Mouse (Mus musculus): Measurements from ENCODE around the gene Gm20696.

The Gm20696 gene

GRCm38 (mm10) chr6:99285026-99285425 lies 381.6 kb downstream of the Gm20696 start:
- DNase-seq (ENCODE audit: low spot score in 2 of 2): no peak

DNA sequence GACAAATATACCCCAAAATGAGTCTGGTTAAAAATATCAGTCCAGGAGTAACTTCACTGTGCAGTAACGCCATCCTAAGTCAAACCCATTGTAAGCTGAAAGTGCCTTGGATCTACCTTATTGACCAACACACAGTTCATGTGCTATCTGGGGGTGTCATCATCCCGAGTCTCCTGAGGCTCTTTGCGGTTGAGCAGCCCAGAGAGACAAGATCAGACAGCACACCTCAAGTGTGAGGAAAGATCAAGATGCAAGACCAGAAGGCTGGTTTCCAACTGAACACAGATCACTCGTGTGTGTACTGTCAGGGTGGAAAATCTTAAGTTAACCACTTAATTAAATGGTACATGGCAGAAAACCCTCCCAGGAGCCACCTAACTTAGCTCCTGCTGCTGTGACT lies 382.6 kb downstream of the Gm20696 start:
- DNase-seq (ENCODE audit: low spot score in 2 of 2): no peak

DNA sequence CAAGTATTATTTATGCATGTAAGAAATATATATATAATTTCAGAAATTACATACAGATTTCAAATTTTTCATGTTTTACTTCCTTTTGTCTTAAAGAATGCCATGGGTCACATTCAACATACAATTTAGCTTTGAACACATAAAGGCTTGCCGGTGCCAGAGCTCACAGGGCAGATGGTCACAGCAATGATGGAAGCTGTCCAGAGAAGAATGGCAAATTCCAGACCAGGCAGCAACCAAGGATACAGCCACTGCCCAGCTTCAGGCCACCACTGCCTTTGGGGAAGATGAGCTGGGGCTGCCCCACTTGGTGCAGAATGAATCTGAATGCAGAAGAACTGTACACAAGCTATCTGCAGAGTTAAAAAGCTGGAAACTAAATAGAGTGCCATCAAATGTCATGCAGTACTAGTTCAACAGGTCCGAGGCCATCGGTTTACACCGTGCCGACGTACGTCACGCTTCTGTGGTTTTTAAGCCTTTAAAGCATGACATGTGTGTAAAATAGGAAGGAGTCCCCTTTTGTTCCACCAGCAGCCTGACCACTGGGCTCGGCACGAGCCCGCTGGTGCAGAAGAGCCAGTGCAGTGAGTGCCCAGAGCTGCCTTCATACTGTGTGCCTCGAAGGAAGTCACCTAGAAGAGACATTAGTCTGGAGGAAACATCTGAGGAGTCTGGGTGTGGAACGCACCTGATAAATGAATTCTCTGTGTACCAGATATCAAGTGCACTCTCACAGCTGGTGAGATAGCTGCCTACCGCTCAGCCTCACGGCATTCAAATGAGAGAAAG lies 383.5 kb downstream of the Gm20696 start:
- no peak for DNase-seq (ENCODE audit: low spot score in 2 of 2)

GRCm38 (mm10) chr6:99281433-99281832 lies 385.2 kb downstream of the Gm20696 start:
- DNase-seq (ENCODE audit: low spot score in 2 of 2): no peak

- DNase-seq (ENCODE audit: low spot score in 2 of 2): no peak
Measured at GRCm38 (mm10) chr6:99280619-99281018, 386.0 kb downstream of the Gm20696 start.

- DNase-seq (ENCODE audit: low spot score in 2 of 2): no peak
Measured at GRCm38 (mm10) chr6:99277251-99277650, 389.3 kb downstream of the Gm20696 start.

DNA sequence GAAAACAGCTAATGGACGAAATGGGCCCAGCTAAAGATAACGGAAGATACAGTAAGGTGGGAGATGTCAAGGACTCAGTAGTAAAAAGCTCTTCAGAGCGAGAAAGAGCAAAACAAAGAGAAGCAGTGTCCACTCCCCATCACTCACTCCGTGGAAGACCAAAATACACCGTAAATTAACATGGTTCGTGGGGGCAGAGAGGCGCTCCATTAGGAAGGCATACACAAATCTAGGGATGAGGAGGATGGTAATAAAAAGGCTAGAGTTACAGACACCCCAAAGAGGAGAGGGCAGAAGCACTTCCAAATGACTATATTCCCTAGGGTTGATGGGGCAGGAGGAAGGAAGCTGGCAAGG lies 390.3 kb downstream of the Gm20696 start:
- no peak for DNase-seq (ENCODE audit: low spot score in 2 of 2)

GRCm38 (mm10) chr6:99275381-99276296 lies 391.0 kb downstream of the Gm20696 start:
- no peak for DNase-seq (ENCODE audit: low spot score in 2 of 2)

GRCm38 (mm10) chr6:99274667-99275066 lies 391.9 kb downstream of the Gm20696 start:
- no peak for DNase-seq (ENCODE audit: low spot score in 2 of 2)

DNA sequence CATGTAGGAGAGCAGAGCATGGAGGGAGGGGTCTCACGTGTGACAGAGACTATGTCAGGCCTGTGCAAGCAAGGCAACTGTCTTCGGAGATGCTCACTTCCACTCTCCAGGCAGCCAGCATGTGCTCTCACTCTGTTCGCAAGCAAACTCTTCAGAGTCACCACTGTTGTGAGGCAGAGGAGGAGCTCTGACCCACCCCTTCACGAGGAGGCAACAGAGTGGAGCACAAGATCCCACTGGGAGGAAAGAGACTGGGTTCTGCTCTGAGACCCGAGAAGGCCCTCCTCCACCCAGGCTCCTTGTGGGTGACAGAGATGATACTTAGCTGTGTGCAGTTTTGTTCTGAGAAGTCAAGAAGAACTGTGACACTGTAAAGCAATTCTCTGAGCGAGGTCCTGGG lies 392.4 kb downstream of the Gm20696 start:
- no peak for DNase-seq (ENCODE audit: low spot score in 2 of 2)

DNA sequence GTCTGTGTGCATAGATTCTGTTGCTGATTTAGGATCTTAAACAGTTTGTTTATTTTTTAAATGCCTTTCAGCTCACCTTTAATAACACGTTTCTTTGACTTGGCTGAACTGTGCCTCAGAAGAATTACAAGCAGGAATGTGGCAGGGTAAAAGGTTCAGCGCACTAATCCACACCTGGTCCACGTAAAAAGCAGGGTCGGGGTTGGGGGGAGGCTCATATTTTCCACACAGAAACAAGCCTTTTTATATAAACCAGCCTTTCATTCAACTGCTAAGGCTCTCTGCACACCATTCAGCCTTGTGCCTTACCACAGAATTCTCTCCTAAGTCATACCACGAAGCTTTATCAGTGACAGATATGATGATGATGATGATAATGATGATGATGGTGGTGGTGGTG lies 393.4 kb downstream of the Gm20696 start:
- DNase-seq (ENCODE audit: low spot score in 2 of 2): no peak

DNA sequence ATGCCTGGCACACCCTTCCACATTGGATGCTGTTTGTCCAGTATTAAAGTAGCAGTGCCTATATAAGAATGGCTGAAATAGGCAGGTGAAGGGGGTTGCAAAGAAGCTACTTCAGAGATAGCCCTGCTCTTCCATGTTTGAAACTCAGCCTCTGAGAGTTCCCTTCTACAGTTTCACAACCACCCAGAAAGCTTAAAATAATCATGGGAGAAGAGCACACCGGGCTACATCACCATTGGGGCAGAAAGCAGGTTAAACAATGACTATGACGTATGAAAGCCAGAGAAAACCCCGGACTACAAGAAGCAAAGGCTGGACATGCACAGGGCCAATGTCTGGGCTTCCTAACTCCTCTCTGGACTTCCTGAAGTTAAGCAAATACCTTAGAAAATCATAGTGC lies 394.4 kb downstream of the Gm20696 start:
- DNase-seq (ENCODE audit: low spot score in 2 of 2): no peak

DNA sequence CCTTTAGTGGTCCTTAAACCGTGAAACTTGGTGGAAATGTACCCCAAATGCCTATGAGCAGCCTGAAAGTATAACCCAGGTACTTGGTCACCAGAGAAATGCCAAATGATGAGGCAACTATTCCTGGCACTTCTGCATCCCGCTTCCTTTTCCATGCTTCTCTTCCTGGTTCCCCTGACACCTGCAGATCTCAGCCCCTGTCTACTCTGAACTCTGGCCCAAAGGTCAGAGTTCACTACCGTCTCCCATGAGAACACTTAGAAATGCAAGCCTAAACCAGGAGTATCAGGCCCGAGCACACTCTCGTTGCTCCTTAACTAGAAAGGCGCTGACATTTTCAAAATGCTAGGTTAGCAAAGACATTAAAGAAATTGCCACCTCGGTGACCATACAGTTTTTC lies 394.9 kb downstream of the Gm20696 start:
- DNase-seq (ENCODE audit: low spot score in 2 of 2): no peak

- DNase-seq (ENCODE audit: low spot score in 2 of 2): no peak
Measured at GRCm38 (mm10) chr6:99269921-99270320, 396.7 kb downstream of the Gm20696 start.

DNA sequence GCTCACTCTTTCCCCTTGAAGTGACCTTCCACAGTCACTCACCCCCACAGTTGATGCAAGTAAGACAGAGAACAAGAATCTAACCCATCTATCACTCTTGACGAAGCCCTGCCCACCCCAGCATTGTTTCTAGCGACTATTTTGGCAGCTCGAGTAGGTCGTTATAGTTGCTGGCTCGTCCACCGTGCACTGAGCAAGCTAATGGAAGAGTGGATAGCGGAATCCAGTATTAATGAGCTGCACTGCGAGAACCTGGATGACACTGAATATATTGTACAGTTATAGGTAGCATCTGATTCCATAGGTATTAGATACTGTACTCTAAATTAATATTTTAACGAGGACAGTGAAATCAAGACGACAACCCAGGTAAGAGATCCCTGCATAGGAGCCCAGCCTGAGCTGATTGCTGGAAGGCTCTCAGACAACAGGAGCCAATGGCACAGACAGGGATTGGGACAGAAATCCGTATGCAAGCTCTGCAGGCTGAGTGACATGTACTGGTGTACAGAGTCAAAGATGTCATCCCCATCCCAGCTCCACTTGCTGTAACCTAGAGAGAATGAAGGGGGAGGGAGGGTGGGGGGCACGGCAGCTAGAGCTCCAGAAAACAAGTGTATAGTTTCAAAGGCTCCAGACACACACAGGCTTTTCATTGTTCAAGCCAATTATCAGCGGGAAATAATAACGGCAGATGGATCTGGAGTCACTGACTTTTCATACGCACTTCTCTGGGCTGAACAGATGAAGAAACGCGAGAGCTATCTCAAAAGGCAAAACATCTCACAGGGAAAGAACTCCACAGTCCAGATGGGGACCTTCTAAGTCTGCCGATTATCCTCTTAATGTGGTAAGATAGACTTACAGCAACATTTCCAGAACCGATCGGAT lies 398.2 kb downstream of the Gm20696 start:
- no peak for DNase-seq (ENCODE audit: low spot score in 2 of 2)

DNA sequence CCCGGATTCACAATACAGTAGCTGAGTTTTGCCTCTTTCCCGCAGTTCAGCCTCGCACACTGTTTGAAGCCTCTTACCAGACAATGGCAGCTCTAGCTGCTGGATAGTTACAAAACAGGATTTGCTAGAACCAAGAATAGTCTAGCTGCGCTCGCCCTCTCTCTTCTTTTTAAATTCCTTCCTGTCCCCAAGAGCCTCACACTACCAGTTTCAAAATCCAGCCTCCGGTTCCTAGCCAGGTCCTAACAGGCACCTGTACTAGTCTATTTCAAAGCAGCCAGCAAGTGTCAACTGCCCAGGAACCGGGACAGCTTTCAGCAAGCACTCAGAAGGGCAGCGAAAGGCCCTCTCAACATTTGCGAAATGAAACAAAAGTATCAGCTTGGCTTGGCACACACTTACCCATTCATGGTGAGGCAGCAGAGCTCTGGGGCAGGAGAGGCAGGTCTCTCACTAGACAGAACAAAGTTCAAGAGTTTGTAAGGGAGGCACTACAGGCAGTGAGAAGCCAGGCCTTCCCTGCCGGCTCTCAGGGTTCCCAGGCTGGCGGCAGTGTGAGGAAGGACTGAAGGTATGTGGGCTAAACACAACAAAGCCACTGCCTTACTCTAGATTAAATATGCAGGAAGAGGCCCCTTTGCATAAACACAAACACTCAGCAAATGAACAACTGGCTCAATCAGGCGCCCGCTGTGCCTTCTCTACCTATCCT lies 400.5 kb downstream of the Gm20696 start:
- peak in 1 of 2 experiments; percentile 13 for DNase-seq (ENCODE audit: low spot score in 2 of 2)

DNA sequence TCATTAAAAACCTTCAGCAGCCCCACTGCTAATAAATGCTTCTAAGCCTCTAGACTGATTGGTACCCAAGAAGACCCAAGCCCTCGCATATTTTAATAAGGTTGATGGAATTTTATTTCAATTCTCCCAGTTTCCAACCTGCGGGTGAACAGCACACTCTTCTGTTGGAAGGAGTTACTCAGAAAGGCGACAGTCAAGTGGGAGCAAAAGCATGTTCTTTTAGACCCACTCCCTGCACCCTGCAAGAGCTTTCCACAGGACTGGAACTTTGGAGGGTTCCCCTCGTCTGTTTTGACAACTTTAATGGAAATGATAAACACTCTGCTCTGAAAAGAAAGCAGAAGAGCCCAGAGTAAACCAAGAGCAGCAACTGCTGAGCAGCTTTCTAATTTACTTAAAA lies 401.4 kb downstream of the Gm20696 start:
- DNase-seq (ENCODE audit: low spot score in 2 of 2): no peak

- DNase-seq (ENCODE audit: low spot score in 2 of 2): no peak
Measured at GRCm38 (mm10) chr6:99264192-99265093, 402.2 kb downstream of the Gm20696 start.

- no peak for DNase-seq (ENCODE audit: low spot score in 2 of 2)
Measured at GRCm38 (mm10) chr6:99263886-99264185, 402.8 kb downstream of the Gm20696 start.

All from frontal cortex, postnatal 14 days (tissue).